Mouse (Mus musculus) embryonic facial prominence, embryonic 13.5 days (tissue): ENCODE results near the gene Cfap45. TPM values are rescaled to one million over a fixed set of nuclear protein-coding genes. Genes with fewer than 3 reads are reported as not detected.

Experiments
- ATAC-seq: fragments of 200-750 bp; cut with Nextera tagmentation; 2 replicates; pipeline ENCODE4 v1.8.0; 2017; ENCODE audit warnings: low read depth; ENCODE audit not compliant: insufficient number of reproducible peaks, insufficient read depth, low FRiP score, low TSS enrichment
- H3K27ac ChIP-seq: fragments of 300-500 bp; sonication (generic); 2 replicates; pipeline ENCODE4 v1.5.1; 2015; ENCODE audit warnings: moderate library complexity, mild to moderate bottlenecking, inconsistent platforms
- H3K27me3 ChIP-seq: fragments of 300-500 bp; sonication (generic); 2 replicates; pipeline ENCODE4 v1.6.1; 2015; ENCODE audit warnings: mild to moderate bottlenecking, inconsistent platforms
- H3K36me3 ChIP-seq: fragments of 300-500 bp; sonication (generic); 2 replicates; pipeline ENCODE4 v1.6.1; 2015; ENCODE audit warnings: mild to moderate bottlenecking, inconsistent platforms
- H3K4me1 ChIP-seq: fragments of 300-500 bp; sonication (generic); 2 replicates; pipeline ENCODE4 v1.6.1; 2015; ENCODE audit warnings: inconsistent platforms
- H3K4me2 ChIP-seq: fragments of 300-500 bp; sonication (generic); 2 replicates; pipeline ENCODE4 v1.6.1; 2015; ENCODE audit warnings: moderate library complexity, mild to moderate bottlenecking, inconsistent platforms
- H3K4me3 ChIP-seq: fragments of 300-500 bp; sonication (generic); 2 replicates; pipeline ENCODE4 v1.5.1; 2015; ENCODE audit warnings: mild to moderate bottlenecking, inconsistent platforms
- H3K9ac ChIP-seq: fragments of 300-500 bp; sonication (generic); 2 replicates; pipeline ENCODE4 v1.6.1; 2015; ENCODE audit warnings: mild to moderate bottlenecking, inconsistent platforms
- H3K9me3 ChIP-seq: fragments of 300-500 bp; sonication (generic); 2 replicates; pipeline ENCODE4 v1.6.1; 2016; ENCODE audit warnings: inconsistent platforms
- WGBS: fragments of 180-500 bp; shearing (Covaris S2); methylation state at CpG from one replicate; pipeline ENCODE4 v1.1.7; 2015; ENCODE audit warnings: mixed read lengths; 5-methylcytosine and 5-hydroxymethylcytosine counted together
- polyA plus RNA-seq: library from polyadenylated mRNA; unstranded; fragments of >200 nt; fragmentation: Nextera tagmentation; extraction: Ambion mirVana; gene quantifications from 2 replicates; pipeline ENCODE4 v1.2.1, GENCODE M21; 2015

Cfap45 gene
- polyA plus RNA-seq, 1 experiment from 2014 or later = 2.0 TPM

GRCm38 (mm10) chr1:172497428-172497827, 23.2 kb upstream of the Cfap45 start:
- Histone ChIP-seq H3K9ac (no peak overlapping the region), H3K36me3 (peaks cover 58% of the 10 kb centered on the region), H3K4me2 (no peak overlapping the region), H3K27me3 (peaks cover 23% of the 10 kb centered on the region), H3K9me3 (no peaks in the 10 kb centered on the region), H3K4me1 (peaks cover 29% of the 10 kb centered on the region), H3K27ac (no peak overlapping the region), H3K4me3 (no peak overlapping the region)
- no peak for ATAC-seq
- WGBS = 75% methylated on average over 10 of the region's 10 CpGs

DNA sequence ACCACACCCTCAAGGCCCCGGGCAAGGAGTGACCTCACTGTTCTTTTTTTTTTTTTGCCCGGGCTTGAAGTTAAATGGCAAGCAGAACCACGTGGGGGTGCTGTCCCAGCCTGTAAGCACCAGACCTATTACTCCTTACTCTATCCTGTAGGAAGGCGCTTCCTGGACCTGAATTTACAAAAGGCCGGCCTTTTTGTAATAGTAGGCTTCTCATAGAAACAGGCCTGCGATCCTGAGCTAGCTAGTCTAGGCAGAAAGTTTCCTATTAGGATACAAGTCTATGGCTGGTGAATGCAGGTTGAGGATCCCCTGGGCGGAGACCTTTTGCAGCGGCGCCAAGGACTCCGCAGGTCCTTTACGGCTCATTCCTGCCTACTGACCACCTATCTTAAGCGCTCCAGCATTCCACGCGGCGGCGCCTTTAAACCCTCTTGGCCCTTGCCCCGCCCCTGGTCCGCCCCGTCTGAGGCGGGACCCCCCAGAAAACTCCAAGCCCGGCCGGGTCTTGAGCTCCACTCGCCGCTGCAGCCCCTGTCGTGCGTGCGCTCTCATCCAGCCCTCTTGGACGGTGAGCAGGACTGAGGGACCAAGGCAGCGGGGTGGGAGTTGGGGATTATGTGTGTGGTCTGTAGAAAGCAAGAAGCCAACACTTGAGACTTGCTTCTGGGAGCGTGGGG, 20.7 kb upstream of the Cfap45 start, which contains the start of gene Tagln2:
Tagln2 (plus strand) TSS at position 283 of the 677 bp plus-strand sequence.
- H3K27ac ChIP-seq = peak within 1 kb of the TSS; percentile 51
- H3K36me3 ChIP-seq = peaks cover 36% of the 10 kb centered on the region
- peak within 1 kb of the TSS; percentile 60 for H3K4me3 ChIP-seq
- H3K4me1 ChIP-seq = peaks cover 50% of the 10 kb centered on the region
- peak within 1 kb of the TSS; percentile 76 for H3K9ac ChIP-seq
- H3K9me3 ChIP-seq = no peaks in the 10 kb centered on the region
- WGBS = 1% methylated on average over 30 of the region's 30 CpGs
- peaks cover 26% of the 10 kb centered on the region for H3K27me3 ChIP-seq
- peak; percentile 29; the same call in 1 of the 2 replicates for ATAC-seq
- H3K4me2 ChIP-seq = peak within 1 kb of the TSS; percentile 77

DNA sequence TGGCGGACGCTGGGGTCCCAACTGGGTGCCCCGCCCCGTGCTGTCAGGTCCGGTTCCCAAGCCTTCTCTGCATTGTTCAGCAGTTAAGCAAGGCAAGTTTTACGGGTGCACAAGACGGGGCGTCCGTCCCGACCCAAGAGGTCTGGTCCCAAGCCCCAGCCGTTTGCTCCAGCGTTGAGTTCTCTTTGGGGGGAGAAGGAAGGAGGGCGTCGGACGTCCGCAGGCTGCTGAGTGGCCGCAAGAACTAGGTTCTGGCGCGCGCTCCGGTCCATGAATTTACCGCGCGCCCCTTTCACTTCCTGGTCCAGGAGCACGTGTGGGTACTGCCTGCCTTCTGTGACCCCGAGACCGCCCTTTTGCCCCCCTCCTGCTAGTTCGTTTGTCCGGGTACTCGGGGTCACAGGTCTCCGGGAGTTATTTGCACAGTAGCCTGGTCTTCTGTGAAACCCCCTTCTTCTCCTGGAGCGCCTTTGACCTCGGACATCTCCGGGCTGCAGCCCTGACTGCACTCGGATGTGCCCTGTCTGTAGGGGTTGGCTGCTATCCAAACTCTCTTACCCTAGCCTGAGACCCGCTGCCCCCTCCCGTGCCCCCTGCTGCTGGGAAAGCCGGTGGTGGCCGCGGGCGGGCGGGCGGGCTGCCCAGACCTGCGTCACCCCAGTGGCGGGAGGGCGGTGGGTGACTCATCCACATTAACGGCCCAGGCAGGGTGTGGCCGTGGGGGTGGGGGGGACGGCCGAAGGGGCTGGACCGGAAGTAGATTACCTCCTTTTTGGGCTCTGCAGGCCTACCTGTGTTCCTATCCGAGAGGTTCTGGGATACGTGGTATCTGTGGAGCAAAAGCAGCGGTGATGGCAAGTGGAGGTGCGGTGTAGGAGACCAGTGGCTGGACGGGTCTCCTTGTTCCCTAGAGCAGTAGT, 19.9 kb upstream of the Cfap45 start:
- 2% methylated on average over 56 of the region's 56 CpGs for WGBS
- H3K4me3 ChIP-seq = peak overlapping the region; percentile 60
- no peaks in the 10 kb centered on the region for H3K9me3 ChIP-seq
- H3K27me3 ChIP-seq = peaks cover 26% of the 10 kb centered on the region
- H3K9ac ChIP-seq = peak overlapping the region; percentile 76
- peaks cover 55% of the 10 kb centered on the region for H3K4me1 ChIP-seq
- H3K27ac ChIP-seq = peak overlapping the region; percentile 55
- peak overlapping the region; percentile 77 for H3K4me2 ChIP-seq
- H3K36me3 ChIP-seq = peaks cover 36% of the 10 kb centered on the region
- ATAC-seq = peak; percentile 4; the same call in 1 of the 2 replicates

DNA sequence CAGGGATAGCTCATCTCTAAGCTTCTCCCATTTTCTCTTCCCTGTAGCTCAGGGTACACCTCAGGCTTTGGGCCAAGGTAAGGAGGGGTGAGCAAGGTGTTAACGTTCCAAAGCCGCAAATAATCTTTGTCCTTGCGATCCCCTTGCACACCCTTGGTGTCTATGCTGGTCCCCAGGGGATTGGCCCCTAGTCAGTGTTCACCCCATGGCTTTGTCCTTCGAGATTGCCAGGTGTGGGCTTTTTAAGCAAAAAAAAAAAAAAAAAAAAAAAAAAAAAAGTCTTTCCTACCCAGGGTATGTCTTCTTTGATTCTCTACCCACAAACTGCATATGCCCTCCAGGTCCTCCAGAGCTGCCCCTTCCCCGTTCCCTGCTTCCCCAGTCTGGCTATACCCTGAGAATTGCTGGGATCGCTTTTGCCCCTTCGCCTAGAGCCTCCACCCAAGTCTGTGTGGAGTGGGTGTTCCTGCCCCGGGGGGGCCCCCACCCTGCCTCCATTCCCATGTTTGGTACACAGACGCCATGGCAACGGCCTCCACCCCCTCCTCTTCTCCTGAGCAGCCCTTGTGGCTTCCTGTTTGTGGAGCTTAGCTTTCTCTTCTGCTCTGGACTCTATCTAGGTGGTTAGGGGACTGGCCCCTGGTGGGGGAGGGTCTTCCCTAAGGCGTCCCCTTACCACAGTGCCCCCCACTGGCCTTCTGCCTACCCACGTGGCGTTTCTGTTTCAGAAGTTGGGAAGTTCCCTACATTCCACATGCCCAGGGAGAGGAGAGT, 19.0 kb upstream of the Cfap45 start:
- WGBS = 23% methylated on average over 13 of the region's 13 CpGs
- peak overlapping the region; percentile 60 for H3K4me3 ChIP-seq
- peak overlapping the region; percentile 55 for H3K27ac ChIP-seq
- H3K27me3 ChIP-seq = peaks cover 26% of the 10 kb centered on the region
- ATAC-seq = peak; percentile 5; the same call in 1 of the 2 replicates
- H3K9me3 ChIP-seq = no peaks in the 10 kb centered on the region
- peaks cover 55% of the 10 kb centered on the region for H3K4me1 ChIP-seq
- H3K36me3 ChIP-seq = peaks cover 28% of the 10 kb centered on the region
- H3K4me2 ChIP-seq = peak overlapping the region; percentile 77
- H3K9ac ChIP-seq = peak overlapping the region; percentile 76

DNA sequence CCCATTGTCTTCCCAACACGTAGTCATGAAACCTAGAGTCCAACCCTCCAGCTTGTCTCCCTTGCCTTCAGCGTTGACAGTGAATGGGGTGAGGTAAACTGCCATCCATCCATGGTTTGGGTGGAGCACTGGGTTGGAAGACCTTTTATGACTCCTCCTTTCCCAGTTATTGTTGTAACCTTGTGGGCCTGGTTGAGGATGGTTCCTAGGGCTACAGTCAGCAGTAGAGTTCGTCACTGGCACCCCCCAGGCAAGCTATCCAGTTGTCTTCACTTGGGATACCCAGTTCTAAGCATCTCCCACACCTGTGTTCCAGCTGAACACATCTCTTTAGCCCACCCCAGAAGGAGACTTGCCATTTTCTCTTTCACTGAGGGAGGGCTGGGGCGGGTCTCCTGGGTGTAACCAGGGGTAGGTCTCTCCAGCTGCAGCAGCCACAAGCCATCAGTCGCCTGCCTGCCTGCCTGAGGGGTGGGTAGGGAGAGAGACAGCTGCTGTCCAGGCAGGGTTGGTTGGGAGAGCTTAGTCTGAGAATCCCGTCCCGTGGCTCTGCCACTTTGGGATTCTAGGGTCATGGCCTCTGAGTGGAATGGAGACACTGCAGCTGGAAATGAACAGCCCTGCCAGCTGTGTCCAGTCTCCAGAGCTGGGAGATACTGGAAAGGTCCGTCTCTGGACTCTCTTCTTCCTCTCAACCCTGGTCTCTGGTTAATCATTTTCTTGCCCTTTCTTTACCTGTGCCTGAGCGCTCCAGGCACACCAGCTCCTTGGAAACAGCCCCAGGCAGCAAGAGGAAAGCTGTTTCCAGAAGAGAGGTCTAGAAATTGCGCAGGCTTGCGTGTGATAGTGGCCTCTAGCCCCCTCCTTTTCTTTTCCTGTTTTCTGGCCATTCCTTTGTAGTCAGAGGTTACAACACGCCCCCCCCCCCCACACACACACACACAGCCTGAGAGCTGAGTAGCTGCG, 18.2 kb upstream of the Cfap45 start:
- peaks cover 26% of the 10 kb centered on the region for H3K27me3 ChIP-seq
- 34% methylated on average over 13 of the region's 13 CpGs for WGBS
- H3K9me3 ChIP-seq = no peaks in the 10 kb centered on the region
- H3K36me3 ChIP-seq = peaks cover 20% of the 10 kb centered on the region
- no peak overlapping the region for H3K9ac ChIP-seq
- peak overlapping the region; percentile 60 for H3K4me3 ChIP-seq
- ATAC-seq = no peak
- peak overlapping the region; percentile 57; the same call in 1 of the 2 replicates for H3K27ac ChIP-seq
- H3K4me1 ChIP-seq = peaks cover 63% of the 10 kb centered on the region
- H3K4me2 ChIP-seq = peak overlapping the region; percentile 77

GRCm38 (mm10) chr1:172503111-172503997, 17.2 kb upstream of the Cfap45 start:
- Histone ChIP-seq H3K36me3 (peaks cover 10% of the 10 kb centered on the region), H3K27me3 (peaks cover 26% of the 10 kb centered on the region), H3K4me2 (peak overlapping the region; percentile 77), H3K4me3 (0 out of 2 replicates have a peak overlapping the region, but pooled peaks have one; percentile 60), H3K27ac (peak overlapping the region; percentile 57; the same call in 1 of the 2 replicates), H3K4me1 (peaks cover 64% of the 10 kb centered on the region), H3K9ac (0 out of 2 replicates have a peak overlapping the region, but pooled peaks have one; percentile 46), H3K9me3 (no peaks in the 10 kb centered on the region)
- 42% methylated on average over 14 of the region's 14 CpGs for WGBS
- ATAC-seq = no peak

DNA sequence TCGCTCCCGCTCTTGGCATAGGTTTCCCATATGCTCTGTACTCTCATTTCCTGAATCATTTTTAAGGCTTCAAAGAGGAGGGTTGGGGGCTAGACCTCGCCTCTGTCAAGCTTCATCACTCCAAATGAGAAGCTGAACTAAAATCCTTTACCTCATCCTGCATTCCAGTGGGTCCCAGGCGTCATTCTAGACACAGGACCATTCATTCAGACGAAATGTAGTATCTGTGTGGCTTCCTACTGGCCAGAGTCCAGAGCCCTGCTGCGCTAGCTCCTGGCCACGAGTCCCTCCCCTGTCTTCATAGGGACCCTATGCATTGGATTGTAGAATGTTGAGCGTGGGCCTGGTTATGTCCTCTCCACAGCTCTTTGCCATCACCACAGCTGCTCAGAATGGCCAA, 15.8 kb upstream of the Cfap45 start:
- H3K4me3 ChIP-seq = no peak overlapping the region
- peaks cover 9% of the 10 kb centered on the region; the same call in 1 of the 2 replicates for H3K36me3 ChIP-seq
- H3K27ac ChIP-seq = peak overlapping the region; percentile 73; the same call in 1 of the 2 replicates
- H3K9ac ChIP-seq = no peak overlapping the region
- peaks cover 25% of the 10 kb centered on the region for H3K27me3 ChIP-seq
- H3K4me2 ChIP-seq = peak overlapping the region; percentile 11; the same call in 1 of the 2 replicates
- H3K9me3 ChIP-seq = no peaks in the 10 kb centered on the region
- peaks cover 61% of the 10 kb centered on the region for H3K4me1 ChIP-seq
- WGBS = 58% methylated on average over 8 of the region's 8 CpGs
- ATAC-seq = no peak

DNA sequence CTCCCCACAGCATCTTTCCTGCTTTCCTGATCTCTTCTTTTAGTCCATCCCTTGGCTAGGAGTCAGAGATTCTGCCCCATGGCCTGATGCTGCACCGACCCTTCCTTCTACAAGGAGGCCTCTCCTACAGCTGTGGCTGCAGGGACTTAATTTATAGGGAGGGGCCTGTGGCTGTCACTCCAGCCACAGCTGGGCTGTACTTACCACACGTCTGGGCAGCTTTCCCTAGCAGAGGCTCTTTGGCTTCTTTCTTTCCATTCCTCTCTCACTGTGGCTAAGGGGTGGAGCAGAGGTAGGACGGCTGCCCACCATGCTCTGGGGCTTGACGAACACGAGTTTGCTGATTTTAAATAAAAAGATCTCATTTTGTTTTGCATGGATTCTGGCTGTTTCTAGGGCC, 13.6 kb upstream of the Cfap45 start:
- peaks cover 9% of the 10 kb centered on the region; the same call in 1 of the 2 replicates for H3K36me3 ChIP-seq
- no peak overlapping the region for H3K4me3 ChIP-seq
- WGBS = 45% methylated on average over 5 of the region's 5 CpGs
- H3K4me2 ChIP-seq = no peak overlapping the region
- peaks cover 48% of the 10 kb centered on the region for H3K4me1 ChIP-seq
- no peak for ATAC-seq
- peaks cover 6% of the 10 kb centered on the region; the same call in 1 of the 2 replicates for H3K27me3 ChIP-seq
- peak overlapping the region; percentile 11; the same call in 1 of the 2 replicates for H3K27ac ChIP-seq
- no peak overlapping the region for H3K9ac ChIP-seq
- H3K9me3 ChIP-seq = no peaks in the 10 kb centered on the region

- Histone ChIP-seq H3K9me3 (no peaks in the 10 kb centered on the region), H3K4me3 (no peak overlapping the region), H3K4me2 (no peak overlapping the region), H3K9ac (no peak overlapping the region), H3K27me3 (no peaks in the 10 kb centered on the region), H3K36me3 (peaks cover 9% of the 10 kb centered on the region; the same call in 1 of the 2 replicates), H3K27ac (0 out of 2 replicates have a peak overlapping the region, but pooled peaks have one; percentile 11), H3K4me1 (peaks cover 47% of the 10 kb centered on the region)
- no peak for ATAC-seq
- WGBS = 87% methylated on average over 3 of the region's 3 CpGs
Observed at GRCm38 (mm10) chr1:172507701-172508100, 12.9 kb upstream of the Cfap45 start.
